Mouse (Mus musculus) c-Kit-negative CD71-positive TER-119-positive erythroid progenitor cells, embryonic 14.5 days (primary cell): ENCODE data around the gene Orai2.
"Not testable (repeated sequence)": the region's sequence is repeated elsewhere in the genome, so short reads cannot be mapped to it uniquely, and the experiment has no call there.

Experiments
- DNase-seq: peaks from one replicate; pipeline ENCODE4 v3.0.0-alpha.2; 2013; ENCODE audit warnings: low read depth, low spot score

The Orai2 gene

DNA sequence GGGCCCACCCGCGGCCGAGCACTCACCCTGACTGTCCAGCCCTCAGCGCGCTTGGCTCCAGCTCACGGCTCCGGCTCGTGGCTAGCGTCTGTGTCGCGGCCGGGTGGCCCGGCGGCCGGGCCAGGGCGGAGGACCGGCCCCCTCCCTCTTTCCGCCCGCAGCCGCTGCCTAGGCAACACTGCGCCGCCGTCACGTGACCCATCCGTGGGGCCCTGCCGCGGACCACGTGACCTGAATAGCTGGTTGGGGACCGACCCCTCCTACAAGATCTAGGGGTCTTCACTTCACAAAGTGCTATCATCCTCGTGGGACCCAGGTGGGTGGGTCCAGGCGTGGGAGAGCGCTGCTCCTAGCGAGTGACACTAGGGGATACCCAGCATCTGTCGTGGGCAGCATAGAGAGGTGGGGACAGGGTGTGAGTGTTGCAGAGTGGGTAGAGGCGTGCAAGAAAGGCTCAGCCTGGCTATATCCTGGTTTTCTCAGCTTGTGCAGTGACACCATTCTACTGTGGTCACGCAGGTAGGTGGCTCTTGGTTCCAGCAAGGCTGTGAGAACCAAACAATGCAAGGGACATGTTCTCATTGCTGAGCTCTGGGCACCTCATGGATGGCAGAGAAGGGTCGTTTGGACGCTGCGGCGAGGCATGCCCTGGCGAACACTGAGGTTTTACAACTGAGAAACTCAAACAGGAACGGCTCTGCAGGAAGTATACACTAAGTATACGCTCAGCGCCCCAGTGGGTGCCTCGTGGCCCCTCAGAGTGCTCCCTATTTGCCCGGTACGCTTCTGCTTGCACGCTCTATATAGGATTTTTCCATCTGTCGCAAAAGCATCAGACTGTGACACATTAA lies at the start of gene Orai2:
Gene Orai2 (minus strand): TSS at position 202 of the 851 bp plus-strand sequence.
- no peak for DNase-seq

DNA sequence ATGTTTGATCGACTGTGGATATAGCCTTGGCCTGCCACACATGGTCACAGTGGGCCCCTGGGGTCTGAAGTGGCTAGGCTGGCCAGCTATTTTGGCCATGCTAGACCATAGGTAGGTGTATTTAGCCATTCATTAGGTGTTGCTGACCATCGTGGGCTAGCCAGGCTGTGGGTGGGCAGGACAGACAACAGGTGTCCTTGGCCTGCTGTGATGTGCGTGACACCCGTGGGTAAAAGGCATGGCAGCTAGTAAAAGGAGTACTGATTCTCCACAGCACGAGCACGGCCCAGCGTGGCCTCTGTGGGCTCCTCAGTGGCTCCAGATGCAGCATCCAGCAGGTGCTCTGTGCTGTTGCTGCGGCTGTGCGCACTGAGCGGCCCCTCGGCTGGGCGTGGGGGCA lies 48.1 kb upstream of the Orai2 start:
- no peak for DNase-seq

DNA sequence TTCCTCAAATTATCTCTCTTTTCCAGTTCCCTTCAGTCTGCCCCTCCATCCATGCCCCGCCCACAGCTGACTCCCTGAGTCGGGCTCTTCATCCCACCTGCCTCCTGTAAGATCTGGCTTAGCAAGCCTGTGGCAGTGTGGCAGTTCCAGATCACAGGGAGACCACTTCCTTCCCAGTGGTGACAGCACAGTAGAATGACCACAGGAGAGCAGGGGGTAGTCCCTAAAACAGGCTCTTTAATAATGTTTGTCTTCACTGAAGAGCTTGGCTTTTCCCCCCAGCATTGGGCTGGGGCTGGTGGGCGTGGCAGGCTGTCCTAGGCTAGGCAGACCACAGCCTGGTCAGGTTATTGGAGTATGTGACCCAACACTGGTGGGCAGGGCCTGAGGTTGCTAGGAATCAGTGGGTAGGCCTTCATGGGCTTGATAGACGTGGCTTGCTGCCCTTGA lies 47.4 kb upstream of the Orai2 start:
- DNase-seq, result no peak

DNA sequence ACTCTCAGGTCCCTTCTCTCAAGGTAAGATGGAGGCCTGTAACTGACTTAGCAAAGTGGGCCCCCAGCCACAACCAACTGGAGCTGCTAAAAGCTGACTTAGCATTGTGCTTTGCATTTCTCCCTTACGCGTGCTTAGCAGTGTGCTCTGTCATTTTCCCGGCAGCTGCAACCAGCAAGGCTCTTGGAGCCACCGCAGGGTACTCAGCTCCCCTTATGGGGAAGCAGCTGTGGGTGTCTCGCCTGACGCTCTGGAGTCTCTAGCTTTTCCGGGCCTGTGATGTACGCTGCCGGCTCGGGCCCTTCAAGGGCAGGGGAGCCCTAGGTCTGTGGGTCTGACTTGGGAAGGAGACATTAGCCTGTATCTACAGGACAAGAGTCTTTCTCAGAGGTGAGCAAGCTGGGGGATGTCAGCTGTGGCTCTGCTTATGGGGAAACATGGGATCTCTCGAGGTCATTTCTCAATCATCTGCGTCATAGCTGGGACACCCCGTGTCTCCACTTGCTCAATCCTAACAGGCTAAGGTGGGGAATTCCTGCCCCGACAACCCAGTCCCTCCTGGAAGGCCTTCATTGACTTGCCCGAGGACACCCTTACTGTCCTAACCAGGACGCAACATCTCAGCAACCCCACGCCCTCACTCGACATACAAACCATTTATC lies 46.6 kb upstream of the Orai2 start:
- no peak for DNase-seq

DNA sequence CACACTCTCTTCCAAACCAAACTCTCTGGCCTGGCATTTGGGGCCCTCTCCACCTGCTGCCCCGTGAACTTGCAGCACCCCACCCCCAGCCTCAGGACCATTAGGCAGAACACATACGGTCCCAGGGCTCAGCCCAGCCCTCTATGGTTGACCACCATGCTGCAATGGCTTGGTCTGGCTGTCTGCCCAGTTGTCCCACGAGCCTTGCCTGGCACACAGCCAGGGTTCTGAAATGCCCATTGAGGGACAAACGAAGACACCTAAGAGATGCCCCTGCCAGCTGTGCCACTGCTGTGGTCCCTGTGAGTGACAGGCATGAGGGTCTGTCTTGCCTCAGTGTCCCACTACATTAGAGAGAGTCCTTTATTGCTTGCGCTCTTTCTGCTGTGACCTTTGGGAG lies 45.4 kb upstream of the Orai2 start:
- DNase-seq, result no peak

DNA sequence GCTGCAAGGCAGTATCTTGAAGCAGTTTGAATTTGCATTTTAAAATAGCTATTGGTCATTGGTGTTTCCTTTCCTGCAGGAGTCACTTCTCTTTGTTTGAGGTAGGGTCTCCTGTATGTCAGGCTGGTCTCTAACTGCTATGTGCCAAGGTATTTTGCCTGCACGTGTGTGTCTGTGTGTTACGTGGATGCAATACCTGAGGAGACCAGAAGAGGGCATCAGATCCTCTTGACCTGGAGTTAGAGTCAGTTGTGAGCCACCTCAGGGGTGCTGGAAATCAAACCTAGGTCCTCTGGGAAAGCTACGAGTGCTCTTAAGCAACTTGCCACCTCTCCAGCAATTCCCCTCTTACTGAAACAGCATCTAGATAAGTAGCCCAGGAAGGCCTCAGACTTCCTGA lies 44.7 kb upstream of the Orai2 start:
- no peak for DNase-seq

DNA sequence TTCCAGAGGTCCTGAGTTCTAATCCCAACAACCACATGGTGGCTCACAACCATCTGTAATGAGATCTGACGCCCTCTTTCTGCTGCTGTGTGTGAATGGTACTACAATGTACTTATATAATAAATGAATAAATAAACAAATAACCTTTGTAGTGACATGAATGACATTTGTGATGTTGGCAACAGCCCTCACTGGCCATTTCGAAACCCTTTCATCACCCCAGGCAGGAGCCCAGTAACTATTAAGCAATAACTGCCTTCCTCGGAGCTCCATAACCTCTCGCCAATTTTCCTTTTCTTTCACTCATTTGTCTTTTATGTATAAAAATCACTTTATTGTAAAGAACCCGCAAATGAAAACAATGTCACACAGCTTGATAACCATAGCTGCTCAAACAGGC lies 43.2 kb upstream of the Orai2 start:
- no peak for DNase-seq

DNA sequence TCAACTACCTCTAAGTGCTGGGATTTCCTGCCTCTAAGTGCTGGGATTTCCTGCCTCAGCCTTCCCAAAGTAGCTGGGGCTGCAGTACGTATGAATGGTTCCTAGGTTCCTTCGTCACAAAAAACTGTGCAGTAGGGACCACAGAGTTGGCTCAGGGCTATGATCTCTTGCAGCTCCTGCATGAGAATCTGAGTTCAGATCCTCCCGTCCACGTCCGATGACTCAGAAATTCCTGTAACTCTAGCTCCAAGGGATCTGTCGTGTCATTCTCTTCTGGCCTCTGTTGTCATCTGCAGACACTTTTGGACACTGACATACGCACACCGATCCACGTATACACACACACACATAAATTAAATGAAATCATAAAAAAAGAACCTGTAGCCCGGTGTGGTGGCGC lies 42.2 kb upstream of the Orai2 start:
- DNase-seq, result no peak

DNA sequence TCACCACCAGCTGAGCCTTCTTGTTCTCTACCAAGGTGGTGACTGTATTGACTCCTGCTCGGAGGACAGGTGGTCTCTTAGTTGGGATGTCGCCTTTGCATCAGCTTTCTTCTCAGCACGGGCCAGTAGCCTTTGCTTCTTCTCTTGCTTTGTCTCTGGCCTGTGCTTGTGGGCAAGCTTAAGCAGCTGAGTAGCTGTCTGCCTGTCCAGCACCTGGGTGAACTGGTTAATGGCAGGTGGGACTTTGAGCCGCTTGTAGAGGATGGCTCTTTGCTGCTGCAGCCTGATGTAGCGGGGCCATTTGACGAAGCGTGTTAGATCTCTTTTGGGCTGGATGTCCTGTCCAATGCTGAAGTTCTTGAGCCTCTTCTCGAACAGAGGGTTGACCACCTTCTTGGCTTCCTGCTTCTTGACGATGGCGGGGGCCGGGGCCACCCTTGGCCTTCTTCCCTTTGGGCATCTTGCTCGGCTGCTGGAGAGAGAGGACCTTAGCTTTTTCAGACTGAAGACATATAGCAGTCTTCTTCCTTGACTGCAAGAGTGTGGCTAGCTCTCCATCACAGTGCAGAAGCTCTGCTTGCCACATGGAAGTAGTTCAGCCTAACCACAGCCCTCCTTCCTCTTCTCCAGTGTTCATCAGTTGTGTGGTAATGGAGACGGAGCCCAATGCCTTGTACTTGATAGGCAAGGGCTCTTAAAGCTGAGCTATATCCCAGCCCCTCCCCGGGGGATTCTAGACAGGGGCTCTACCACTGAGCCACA lies 41.0 kb upstream of the Orai2 start:
- not testable (repeated sequence) for DNase-seq

DNA sequence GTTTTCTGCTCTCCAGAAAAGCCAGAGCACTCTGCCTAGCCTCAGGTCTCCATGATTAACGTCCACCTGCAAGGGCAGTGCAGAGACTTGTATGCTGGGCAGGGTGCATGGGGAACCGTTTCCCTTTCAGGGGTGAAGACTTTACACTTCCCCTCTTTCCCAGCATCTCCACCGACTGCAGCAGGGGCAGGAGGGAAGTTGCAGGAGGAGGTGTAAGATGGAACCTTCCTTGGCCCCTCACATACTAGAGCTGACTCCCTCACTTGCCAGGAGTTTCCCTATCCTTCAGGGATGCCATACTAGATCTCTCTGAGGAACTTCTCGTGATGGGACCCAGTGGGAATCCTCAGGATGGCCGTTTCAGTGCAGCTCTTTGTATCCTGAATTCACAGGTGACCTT lies 40.0 kb upstream of the Orai2 start:
- no peak for DNase-seq

DNA sequence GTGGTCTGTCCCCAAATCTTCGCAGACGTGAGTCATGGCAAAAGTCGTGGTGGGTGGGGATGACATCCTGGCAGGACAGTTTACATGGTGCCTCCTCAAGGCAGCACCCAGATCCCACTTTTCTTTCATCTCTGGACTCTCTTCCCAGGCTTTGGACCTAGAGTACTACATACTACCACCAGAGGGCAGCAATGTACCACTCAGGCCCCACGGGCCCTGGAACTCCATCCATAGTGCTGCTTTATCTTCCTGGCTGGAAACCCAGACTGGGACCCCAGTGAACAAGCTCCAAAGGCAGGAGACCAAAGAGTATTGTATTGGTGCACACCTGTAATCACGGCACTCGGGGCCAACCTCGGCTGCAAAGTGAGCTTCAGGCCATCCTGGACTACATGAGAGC lies 31.3 kb upstream of the Orai2 start:
- DNase-seq, result peak; percentile 36

DNA sequence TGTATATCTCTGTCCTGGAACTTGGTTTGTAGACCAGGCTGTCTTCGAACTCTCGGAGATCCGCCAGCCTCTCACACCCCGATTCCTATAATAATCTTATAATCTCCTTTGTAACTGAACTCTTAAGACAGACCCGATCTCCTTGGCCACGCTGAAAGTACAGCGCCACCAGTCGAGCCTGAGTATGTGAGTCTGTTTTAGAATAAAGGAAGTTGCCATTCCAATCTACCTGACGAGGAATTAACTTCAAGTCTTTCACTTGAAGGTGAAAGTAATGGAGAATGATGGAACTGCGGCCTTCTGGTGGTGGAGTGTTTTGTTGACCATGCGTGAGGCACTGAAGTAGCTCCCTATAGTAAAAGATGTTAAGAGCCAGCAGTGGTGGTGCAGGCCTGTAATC lies 29.0 kb upstream of the Orai2 start:
- no peak for DNase-seq

DNA sequence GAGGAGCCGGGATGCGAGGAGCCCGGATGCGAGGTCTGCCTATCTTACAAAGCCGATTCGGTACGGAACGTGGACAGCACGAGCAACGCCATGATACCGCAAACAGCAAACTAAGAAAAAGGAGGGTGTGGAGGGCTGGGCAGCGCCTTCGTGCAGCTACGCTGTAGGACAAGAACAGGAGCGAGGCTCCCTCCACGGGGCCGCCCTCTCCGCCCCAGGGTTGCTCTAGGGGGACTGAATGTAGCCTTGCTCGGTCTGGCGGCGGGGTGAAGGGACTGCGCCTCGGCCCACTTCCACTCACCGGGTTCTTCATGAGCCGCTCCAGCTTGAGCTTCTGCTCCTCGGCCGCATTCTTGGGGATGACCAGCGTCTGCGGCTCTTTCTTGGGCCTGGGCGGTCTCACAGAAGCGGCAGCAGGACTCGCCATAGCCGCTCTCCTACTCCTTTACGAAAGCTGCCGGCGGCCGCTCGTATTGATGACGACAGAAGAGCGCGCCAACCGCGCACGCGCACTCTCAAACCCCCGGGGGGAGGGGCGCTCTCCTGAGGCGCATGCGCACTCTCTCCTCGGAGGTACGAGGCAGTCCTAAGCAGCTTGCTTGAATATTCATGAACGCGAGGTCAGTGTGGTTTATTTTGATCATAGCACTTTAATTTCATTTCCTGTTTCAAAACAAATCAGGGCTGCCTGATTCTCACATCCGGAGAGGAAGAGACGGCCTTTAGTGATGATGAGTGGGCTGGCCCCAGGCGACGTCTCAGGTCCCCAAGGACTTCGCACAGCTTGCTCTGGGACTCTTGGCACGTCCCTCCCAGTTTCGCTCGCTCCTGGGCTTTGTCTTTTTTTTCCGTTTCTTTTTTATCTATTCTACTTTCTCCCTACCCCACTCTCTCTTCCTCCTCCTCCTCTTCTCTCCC lies 28.2 kb upstream of the Orai2 start, which contains the start of gene Prkrip1:
Gene Prkrip1 (minus strand): TSS at position 490 of the 918 bp plus-strand sequence.
- peak; percentile 95 for DNase-seq

DNA sequence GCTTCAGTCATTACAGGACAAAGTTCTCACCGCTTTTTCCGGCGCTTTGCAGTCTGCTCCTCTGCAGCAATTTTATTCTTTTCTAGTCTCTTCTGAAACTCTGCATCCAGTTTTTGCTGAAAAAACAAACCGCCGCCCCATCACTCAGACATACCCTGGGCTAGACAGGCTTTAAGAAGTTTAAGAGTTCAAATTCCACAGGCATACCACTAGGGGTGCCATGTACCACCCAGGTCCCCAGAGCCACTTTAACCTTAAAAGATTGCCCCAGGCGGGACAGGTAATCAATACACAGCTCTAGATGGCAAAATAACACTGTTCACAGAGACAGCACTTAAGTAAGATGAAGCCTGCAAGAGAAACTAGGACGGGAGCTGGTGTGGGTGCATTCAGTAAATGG lies 21.4 kb upstream of the Orai2 start:
- DNase-seq, result no peak

DNA sequence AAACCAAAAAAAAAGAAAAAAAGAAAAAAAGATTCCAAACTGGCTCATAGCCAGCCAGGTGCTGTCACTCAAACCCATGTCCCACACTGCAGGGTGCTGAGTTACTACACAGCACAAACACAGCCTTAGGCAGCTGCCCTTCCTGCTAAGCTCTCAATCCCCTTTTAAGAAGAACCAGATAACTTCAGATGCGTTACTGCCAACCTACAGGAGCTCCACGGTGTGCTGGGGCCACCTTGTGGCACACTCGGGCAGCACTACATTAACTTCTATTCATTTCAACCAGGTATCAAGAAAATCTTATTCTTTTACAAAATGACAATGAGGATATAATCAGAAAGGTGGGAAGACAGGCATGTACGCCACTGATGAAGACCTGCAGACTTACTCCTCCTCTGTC lies 16.2 kb upstream of the Orai2 start:
- no peak for DNase-seq

DNA sequence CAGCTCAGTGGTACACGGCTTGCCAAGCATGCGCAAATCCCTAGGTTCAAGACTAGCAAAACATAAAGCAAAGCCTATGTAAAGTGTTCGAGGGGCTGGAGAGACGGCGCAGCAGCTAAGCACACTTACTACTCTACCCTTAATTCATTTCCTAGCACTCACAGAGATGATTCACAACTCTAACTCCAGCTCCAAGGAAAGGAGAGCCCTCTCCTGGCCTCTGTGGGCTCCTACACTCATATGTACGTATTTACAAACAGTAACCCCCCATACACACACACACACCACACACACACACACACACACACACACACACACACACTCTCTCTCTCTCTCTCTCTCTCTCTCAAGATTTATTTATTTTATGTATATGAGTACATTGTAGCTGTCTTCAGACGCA lies 13.3 kb upstream of the Orai2 start:
- DNase-seq, result no peak

DNA sequence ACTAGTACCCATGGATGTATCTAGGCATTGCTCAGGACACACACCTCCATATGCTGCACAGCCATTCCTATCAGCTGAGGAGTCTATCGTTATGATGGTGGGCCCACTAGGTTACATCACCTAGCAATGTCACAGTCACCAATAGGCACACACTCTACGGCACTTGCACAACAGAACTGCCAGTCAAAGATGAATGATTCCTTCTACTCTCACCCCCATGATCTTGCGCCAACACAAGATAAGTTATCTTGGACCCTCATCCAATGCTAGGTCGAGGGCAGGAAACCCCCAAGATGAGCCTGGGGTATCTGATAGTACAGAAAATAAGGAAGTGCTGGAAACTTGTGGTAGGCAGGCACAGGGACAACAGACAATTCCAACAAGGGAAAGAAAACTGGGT lies 12.3 kb upstream of the Orai2 start:
- no peak for DNase-seq

DNA sequence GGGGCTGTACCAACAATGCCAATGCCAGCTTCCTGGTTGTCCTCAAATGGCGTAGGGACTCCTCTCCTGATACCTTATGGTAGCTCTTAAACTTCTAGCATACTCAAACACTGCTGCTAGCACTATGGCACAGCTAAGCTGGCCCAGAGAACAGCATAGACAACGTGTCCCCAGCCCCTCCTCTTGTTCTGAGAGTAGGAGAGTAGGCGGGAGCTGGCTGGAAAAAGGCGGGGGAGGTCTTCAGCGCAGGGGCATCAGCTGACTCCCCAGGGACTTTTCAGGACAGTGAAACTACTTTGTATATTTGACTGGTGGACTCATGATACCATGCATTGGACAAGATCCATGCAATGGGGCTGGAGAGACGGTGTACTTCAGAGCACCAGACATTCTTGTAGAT lies 11.5 kb upstream of the Orai2 start:
- no peak for DNase-seq

DNA sequence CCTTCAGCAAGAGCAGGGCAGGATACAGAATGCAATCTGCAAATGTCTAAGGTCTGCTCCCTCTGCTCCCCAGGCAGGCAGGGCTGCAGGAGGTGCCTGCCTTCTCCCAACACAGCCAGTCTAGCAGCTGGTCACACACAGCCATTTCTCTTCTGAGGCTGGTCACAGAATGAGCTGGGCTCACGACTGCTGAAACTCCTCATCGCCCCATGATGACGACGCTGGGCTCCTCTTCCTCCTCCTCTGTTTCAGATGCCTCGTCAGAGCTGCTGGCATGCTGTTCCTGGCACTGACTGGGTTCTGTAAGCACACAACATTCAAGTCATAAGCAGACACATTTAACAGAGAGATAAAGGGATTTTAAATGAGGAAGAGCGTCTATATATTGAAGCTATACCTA lies 10.7 kb upstream of the Orai2 start:
- DNase-seq, result no peak

DNA sequence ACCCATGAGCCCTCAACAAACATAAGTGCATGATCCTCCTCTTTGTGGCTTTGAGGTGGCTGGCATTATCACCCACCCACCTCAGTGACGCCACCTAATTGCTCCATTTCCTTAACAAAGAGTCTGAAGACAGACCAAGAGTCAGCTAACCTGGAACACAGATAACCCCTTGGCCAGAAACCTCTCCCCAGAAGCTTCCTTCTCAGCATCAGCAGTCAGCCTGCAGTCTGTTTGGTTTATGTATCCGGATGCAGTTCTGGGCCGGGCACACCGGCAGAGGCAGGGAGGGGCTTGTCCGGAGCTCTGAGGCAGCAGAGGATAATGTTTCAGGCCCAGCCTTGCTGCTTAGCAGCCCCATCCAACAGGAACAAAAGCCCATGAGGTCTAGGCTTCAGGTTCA lies 9.1 kb upstream of the Orai2 start:
- no peak for DNase-seq
